Mouse (Mus musculus): ENCODE measurements around the gene Hs6st2. TPM values are rescaled to one million over a fixed set of nuclear protein-coding genes. Genes with fewer than 3 reads are reported as not detected.

Gene Hs6st2
- polyA plus RNA-seq, 1 experiment from 2014 or later = 10.6 TPM

DNA sequence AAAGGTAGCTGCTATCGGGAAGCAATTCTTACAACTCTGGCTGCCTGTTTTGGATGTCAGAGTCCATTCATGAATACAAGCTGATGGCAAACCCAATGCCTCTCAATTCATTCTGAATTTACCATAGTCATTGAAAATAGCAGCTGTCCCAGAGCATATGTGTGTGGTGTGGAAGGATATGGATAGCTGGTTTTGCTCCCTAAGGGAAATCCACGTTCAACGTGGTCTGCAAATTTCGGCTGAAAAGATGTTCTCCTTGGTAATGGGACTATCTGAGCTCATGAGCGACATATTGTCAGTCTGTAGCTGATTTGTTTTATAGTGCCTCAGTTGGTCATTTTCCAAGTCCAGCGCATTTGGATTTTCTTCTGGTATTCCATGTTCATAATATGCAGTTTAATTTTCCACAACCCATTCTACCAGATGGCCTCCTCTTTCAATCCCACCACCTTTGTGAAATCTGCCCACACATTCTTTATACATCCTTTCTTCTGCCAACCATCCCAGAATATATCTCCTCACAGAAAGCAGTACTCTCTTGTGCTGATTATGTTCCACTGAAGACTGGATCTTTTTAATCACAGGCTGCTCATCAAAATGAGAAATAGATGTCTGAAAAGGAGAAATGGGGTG, 75.3 kb downstream of the Hs6st2 start:
- WGBS = 86% methylated on average over 6 of the region's 6 CpGs
- Histone ChIP-seq H3K4me2 (ENCODE audit: low read depth, low read length) (no peak overlapping the region), H3K9me3 (ENCODE audit: control insufficient read depth, low read length) (no peaks in the 10 kb centered on the region), H3K36me3 (ENCODE audit: control insufficient read depth, insufficient read depth, low read length) (no peaks in the 10 kb centered on the region), H3K4me1 (replicated peaks; ENCODE audit: control insufficient read depth, insufficient read depth, low read length) (no peaks in the 10 kb centered on the region), H3K27ac (ENCODE audit: low read length) (no peak overlapping the region), H3K27me3 (ENCODE audit: control insufficient read depth, insufficient read depth, low read depth, low read length) (no peaks in the 10 kb centered on the region), H3K9ac (ENCODE audit: low read length) (no peak overlapping the region), H3K4me3 (ENCODE audit: low read length) (no peak overlapping the region)
- ATAC-seq (ENCODE audit: low read depth) = no peak

DNA sequence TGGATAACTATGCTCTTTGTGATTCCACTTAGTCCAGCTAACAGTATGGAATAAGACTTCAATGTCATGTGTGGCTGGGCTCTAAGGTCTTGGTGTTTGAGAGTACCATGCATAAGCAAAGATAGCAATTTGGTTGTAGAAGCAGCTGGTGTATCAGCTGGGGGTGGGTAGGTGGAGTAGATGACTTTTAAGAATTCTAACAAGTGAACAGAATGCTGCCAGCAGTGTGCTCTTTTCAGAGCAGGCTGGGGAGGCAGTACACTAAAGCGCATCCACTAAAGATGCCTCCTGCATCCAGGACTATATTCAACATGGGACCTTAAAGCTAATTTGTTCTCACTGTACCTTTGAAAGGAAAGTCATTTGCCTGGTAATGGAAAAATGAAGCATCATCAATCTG, 88.9 kb downstream of the Hs6st2 start:
- H3K4me1 ChIP-seq (replicated peaks; ENCODE audit: control insufficient read depth, insufficient read depth, low read length) = no peaks in the 10 kb centered on the region
- ATAC-seq (ENCODE audit: low read depth) = no peak
- H3K4me2 ChIP-seq (ENCODE audit: low read depth, low read length) = no peak overlapping the region
- H3K27ac ChIP-seq (ENCODE audit: low read length) = no peak overlapping the region
- H3K4me3 ChIP-seq (ENCODE audit: low read length) = no peak overlapping the region
- H3K27me3 ChIP-seq (ENCODE audit: control insufficient read depth, insufficient read depth, low read depth, low read length) = no peaks in the 10 kb centered on the region
- H3K9ac ChIP-seq (ENCODE audit: low read length) = no peak overlapping the region
- 90% methylated on average over 1 of the region's 1 CpGs for WGBS
- H3K9me3 ChIP-seq (ENCODE audit: control insufficient read depth, low read length) = no peaks in the 10 kb centered on the region; the same call in 1 of the 2 replicates
- H3K36me3 ChIP-seq (ENCODE audit: control insufficient read depth, insufficient read depth, low read length) = no peaks in the 10 kb centered on the region

DNA sequence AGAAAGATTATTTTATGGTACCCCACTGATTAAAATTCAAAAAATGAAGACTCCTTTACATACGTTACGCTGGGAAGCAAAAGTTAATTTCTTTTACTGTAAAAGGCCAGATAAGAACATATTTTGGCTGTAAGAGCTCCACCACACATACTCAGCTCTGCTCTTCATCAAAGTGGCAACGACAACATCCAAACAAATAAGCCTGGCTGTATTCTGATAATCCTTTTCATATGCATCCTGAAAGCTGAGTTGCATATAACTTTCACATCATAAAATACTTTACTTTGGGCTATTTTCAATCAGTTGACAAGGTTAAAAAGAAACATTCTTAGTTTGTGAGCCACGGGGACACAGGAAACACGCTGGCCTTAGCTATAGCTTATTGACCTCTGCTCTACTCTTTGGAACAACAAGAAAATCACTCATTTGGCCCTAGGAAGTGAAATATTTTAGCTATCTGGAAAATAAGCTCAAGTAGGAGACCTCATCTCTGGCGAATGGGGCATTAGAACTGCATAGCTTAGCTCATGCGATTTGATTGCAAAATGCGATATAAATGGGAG, 91.1 kb downstream of the Hs6st2 start:
- no peaks in the 10 kb centered on the region for H3K36me3 ChIP-seq (ENCODE audit: control insufficient read depth, insufficient read depth, low read length)
- ATAC-seq (ENCODE audit: low read depth) = peak; percentile 80
- H3K4me2 ChIP-seq (ENCODE audit: low read depth, low read length) = no peak overlapping the region
- 51% methylated on average over 8 of the region's 8 CpGs for WGBS
- no peak overlapping the region for H3K27ac ChIP-seq (ENCODE audit: low read length)
- no peak overlapping the region for H3K9ac ChIP-seq (ENCODE audit: low read length)
- H3K9me3 ChIP-seq (ENCODE audit: control insufficient read depth, low read length) = no peaks in the 10 kb centered on the region
- no peaks in the 10 kb centered on the region for H3K27me3 ChIP-seq (ENCODE audit: control insufficient read depth, insufficient read depth, low read depth, low read length)
- no peak overlapping the region for H3K4me3 ChIP-seq (ENCODE audit: low read length)
- no peaks in the 10 kb centered on the region for H3K4me1 ChIP-seq (replicated peaks; ENCODE audit: control insufficient read depth, insufficient read depth, low read length)

DNA sequence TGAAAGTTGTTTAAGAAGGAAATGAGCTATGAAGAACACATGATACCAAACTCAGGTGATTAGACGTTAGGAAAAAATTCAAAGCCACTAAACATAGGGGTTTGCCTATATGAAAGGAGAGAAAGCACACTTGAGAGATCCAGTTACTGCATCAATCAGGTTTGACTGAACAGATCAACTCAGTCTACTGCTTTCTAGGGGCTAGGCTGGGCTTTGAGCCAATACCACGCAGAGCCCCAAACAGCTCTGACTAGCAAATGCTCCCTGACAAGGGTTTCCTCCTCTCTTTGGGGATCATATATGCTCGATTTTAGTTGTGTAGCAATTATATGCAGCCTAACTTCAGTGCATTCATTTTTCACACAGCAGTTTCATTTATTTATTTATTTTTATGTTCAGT, 96.2 kb downstream of the Hs6st2 start:
- Histone ChIP-seq H3K27me3 (ENCODE audit: control insufficient read depth, insufficient read depth, low read depth, low read length) (no peaks in the 10 kb centered on the region), H3K4me3 (ENCODE audit: low read length) (no peak overlapping the region), H3K4me2 (ENCODE audit: low read depth, low read length) (no peak overlapping the region), H3K36me3 (ENCODE audit: control insufficient read depth, insufficient read depth, low read length) (no peaks in the 10 kb centered on the region), H3K27ac (ENCODE audit: low read length) (no peak overlapping the region), H3K9ac (ENCODE audit: low read length) (no peak overlapping the region), H3K9me3 (ENCODE audit: control insufficient read depth, low read length) (no peaks in the 10 kb centered on the region), H3K4me1 (replicated peaks; ENCODE audit: control insufficient read depth, insufficient read depth, low read length) (no peaks in the 10 kb centered on the region)
- ATAC-seq (ENCODE audit: low read depth) = no peak
- 59% methylated on average over 3 of the region's 3 CpGs for WGBS

DNA sequence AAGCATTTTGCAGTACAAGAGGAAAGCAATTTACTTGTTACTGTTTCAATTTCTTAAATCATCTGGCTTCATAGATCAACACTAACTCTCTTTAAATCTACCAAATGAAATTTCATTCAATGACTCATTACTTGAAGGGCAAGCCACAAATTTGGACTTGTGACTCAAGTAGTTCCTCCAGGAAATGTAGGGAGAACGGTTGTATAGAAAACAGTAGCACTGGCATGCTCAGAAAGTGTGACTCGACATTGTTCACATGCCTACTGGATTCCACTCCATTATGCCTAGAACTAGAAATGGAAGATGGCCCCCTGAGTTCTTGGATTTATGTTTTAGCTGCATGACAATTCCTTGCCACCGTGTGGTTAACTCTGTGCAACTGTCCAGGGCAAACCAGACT, 100.0 kb downstream of the Hs6st2 start:
- Histone ChIP-seq H3K4me2 (ENCODE audit: low read depth, low read length) (no peak overlapping the region), H3K9me3 (ENCODE audit: control insufficient read depth, low read length) (no peaks in the 10 kb centered on the region), H3K27ac (ENCODE audit: low read length) (no peak overlapping the region), H3K9ac (ENCODE audit: low read length) (no peak overlapping the region), H3K4me3 (ENCODE audit: low read length) (no peak overlapping the region), H3K36me3 (ENCODE audit: control insufficient read depth, insufficient read depth, low read length) (no peaks in the 10 kb centered on the region), H3K4me1 (replicated peaks; ENCODE audit: control insufficient read depth, insufficient read depth, low read length) (no peaks in the 10 kb centered on the region), H3K27me3 (ENCODE audit: control insufficient read depth, insufficient read depth, low read depth, low read length) (no peaks in the 10 kb centered on the region)
- WGBS = 56% methylated on average over 3 of the region's 3 CpGs
- ATAC-seq (ENCODE audit: low read depth) = no peak

DNA sequence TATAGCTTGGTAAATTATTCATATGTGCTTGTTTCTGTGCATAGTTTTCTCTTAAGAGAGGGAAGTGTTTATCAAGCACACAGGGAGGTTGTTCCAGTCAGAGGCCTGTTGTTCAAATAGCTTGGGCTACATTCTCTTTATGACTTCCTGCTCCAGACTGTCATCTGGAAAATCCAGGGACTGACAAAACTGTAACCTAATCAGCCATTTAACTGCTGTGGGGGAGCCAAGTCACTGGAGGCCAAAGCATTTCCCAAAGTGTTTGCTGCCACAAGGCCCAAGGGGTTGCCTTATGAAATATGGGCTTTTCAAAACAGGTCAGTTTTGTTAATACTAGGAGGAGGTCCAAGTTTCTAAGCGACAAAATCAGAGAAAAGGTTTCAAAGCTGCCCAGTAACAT, 119.8 kb downstream of the Hs6st2 start:
- no peak overlapping the region for H3K9ac ChIP-seq (ENCODE audit: low read length)
- no peak overlapping the region for H3K4me2 ChIP-seq (ENCODE audit: low read depth, low read length)
- ATAC-seq (ENCODE audit: low read depth) = no peak
- H3K9me3 ChIP-seq (ENCODE audit: control insufficient read depth, low read length) = no peaks in the 10 kb centered on the region
- H3K27ac ChIP-seq (ENCODE audit: low read length) = no peak overlapping the region
- H3K27me3 ChIP-seq (ENCODE audit: control insufficient read depth, insufficient read depth, low read depth, low read length) = no peaks in the 10 kb centered on the region
- no peaks in the 10 kb centered on the region for H3K36me3 ChIP-seq (ENCODE audit: control insufficient read depth, insufficient read depth, low read length)
- H3K4me3 ChIP-seq (ENCODE audit: low read length) = no peak overlapping the region
- WGBS = 42% methylated on average over 1 of the region's 1 CpGs
- no peaks in the 10 kb centered on the region for H3K4me1 ChIP-seq (replicated peaks; ENCODE audit: control insufficient read depth, insufficient read depth, low read length)

DNA sequence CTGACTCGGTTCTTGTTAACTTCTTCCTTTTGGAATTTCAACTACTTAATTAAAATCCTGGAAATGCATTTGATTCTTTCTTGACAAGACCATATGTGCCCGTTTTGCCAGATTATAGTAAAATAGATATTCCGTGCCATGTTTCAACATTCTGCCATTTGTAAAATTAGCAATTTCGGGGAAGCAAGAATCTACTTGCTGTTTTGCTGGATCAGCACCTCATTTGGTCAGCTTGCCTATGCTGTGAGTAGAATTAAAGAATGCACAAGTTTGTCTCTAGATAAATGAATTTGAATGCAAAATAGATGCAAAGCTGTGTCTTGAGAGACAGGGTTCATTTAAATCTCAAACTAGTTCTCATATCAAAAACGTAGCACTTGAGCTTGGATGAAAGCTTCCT, 142.0 kb downstream of the Hs6st2 start:
- no peak for ATAC-seq (ENCODE audit: low read depth)
- no peaks in the 10 kb centered on the region for H3K36me3 ChIP-seq (ENCODE audit: control insufficient read depth, insufficient read depth, low read length)
- no peak overlapping the region for H3K9ac ChIP-seq (ENCODE audit: low read length)
- no peak overlapping the region for H3K4me3 ChIP-seq (ENCODE audit: low read length)
- H3K27me3 ChIP-seq (ENCODE audit: control insufficient read depth, insufficient read depth, low read depth, low read length) = no peaks in the 10 kb centered on the region
- no peaks in the 10 kb centered on the region for H3K9me3 ChIP-seq (ENCODE audit: control insufficient read depth, low read length)
- H3K27ac ChIP-seq (ENCODE audit: low read length) = no peak overlapping the region
- no peaks in the 10 kb centered on the region for H3K4me1 ChIP-seq (replicated peaks; ENCODE audit: control insufficient read depth, insufficient read depth, low read length)
- H3K4me2 ChIP-seq (ENCODE audit: low read depth, low read length) = no peak overlapping the region
- WGBS = 73% methylated on average over 5 of the region's 5 CpGs

DNA sequence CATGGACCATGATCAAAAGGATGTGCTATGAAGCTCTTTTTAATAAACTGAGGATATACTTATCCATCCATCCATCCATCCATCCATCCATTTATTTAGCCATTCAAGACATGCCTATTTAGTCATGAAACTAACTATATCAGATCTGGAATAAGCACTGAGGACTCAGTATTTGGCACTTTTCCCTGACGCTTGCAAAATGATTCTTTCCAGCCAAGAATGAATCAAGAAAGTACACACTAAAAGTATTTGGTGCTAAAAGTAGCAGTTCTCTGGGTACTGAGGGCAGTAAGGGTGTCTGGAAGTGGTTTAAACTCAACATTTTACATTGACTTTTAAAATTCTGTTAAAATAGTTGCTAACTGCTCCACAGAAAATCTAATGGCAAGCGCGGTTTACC, 144.6 kb downstream of the Hs6st2 start:
- Histone ChIP-seq H3K4me1 (replicated peaks; ENCODE audit: control insufficient read depth, insufficient read depth, low read length) (no peaks in the 10 kb centered on the region), H3K9me3 (ENCODE audit: control insufficient read depth, low read length) (no peaks in the 10 kb centered on the region), H3K27me3 (ENCODE audit: control insufficient read depth, insufficient read depth, low read depth, low read length) (no peaks in the 10 kb centered on the region), H3K36me3 (ENCODE audit: control insufficient read depth, insufficient read depth, low read length) (no peaks in the 10 kb centered on the region), H3K4me2 (ENCODE audit: low read depth, low read length) (no peak overlapping the region), H3K4me3 (ENCODE audit: low read length) (no peak overlapping the region), H3K9ac (ENCODE audit: low read length) (no peak overlapping the region), H3K27ac (ENCODE audit: low read length) (no peak overlapping the region)
- 75% methylated on average over 3 of the region's 3 CpGs for WGBS
- no peak for ATAC-seq (ENCODE audit: low read depth)

DNA sequence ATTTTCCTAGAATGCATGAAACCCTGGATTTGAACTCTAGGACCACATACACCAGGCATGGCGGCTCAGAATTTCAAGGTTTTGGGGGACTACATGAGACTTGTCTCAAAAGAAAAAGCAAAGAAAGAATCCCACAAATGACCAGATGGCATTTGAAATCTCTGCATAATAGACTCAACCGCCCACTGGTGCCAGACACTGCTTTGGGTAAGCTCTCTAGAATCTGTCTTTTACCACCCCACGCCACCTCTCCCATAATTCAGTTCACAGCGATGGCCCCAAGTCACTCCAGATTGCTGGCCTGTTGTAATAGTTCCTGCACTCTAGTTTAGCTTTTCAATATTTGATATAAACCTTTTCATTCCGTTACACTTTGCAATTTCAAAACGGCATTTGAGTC, 146.4 kb downstream of the Hs6st2 start:
- Histone ChIP-seq H3K4me3 (ENCODE audit: low read length) (no peak overlapping the region), H3K4me2 (ENCODE audit: low read depth, low read length) (no peak overlapping the region), H3K4me1 (replicated peaks; ENCODE audit: control insufficient read depth, insufficient read depth, low read length) (no peaks in the 10 kb centered on the region), H3K9me3 (ENCODE audit: control insufficient read depth, low read length) (no peaks in the 10 kb centered on the region), H3K36me3 (ENCODE audit: control insufficient read depth, insufficient read depth, low read length) (no peaks in the 10 kb centered on the region), H3K27ac (ENCODE audit: low read length) (no peak overlapping the region), H3K9ac (ENCODE audit: low read length) (no peak overlapping the region), H3K27me3 (ENCODE audit: control insufficient read depth, insufficient read depth, low read depth, low read length) (no peaks in the 10 kb centered on the region)
- no peak for ATAC-seq (ENCODE audit: low read depth)
- WGBS = 87% methylated on average over 6 of the region's 6 CpGs

DNA sequence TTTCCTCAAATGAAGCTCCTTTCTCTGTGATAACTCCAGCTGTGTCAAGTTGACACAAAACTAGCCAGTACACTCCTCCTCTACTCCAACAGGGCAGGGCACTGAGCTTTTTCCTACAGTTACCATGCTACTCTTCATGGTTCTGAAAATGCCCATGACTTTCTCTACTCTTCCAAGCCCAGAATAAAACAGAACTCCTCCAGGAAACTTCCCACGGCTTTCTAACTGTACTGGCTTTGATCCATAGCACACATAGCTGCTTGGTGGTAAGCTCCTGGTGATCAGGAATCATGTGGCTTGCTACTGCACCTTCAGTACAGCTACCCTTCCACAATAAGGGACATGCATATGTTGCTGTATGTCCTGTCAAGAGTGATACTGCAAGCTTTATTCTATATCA, 150.5 kb downstream of the Hs6st2 start:
- no peak overlapping the region for H3K4me2 ChIP-seq (ENCODE audit: low read depth, low read length)
- WGBS = 66% methylated on average over 1 of the region's 1 CpGs
- no peak for ATAC-seq (ENCODE audit: low read depth)

More for the DNA sequence above, 150.5 kb downstream of the Hs6st2 start:
- H3K4me3 ChIP-seq (ENCODE audit: low read length) = no peak overlapping the region
- no peak overlapping the region for H3K27ac ChIP-seq (ENCODE audit: low read length)
- H3K9me3 ChIP-seq (ENCODE audit: control insufficient read depth, low read length) = no peaks in the 10 kb centered on the region
- no peaks in the 10 kb centered on the region for H3K36me3 ChIP-seq (ENCODE audit: control insufficient read depth, insufficient read depth, low read length)
- no peak overlapping the region for H3K9ac ChIP-seq (ENCODE audit: low read length)
- no peaks in the 10 kb centered on the region for H3K27me3 ChIP-seq (ENCODE audit: control insufficient read depth, insufficient read depth, low read depth, low read length)
- H3K4me1 ChIP-seq (replicated peaks; ENCODE audit: control insufficient read depth, insufficient read depth, low read length) = no peaks in the 10 kb centered on the region

All from lung, embryonic 16.5 days (tissue).